Mouse (Mus musculus): ENCODE measurements around the gene Rnf207. TPM values are rescaled to one million over a fixed set of nuclear protein-coding genes. Genes with fewer than 3 reads are reported as not detected.

The Rnf207 gene
- polyA plus RNA-seq, 1 experiment from 2014 or later, result 8.8 TPM

DNA sequence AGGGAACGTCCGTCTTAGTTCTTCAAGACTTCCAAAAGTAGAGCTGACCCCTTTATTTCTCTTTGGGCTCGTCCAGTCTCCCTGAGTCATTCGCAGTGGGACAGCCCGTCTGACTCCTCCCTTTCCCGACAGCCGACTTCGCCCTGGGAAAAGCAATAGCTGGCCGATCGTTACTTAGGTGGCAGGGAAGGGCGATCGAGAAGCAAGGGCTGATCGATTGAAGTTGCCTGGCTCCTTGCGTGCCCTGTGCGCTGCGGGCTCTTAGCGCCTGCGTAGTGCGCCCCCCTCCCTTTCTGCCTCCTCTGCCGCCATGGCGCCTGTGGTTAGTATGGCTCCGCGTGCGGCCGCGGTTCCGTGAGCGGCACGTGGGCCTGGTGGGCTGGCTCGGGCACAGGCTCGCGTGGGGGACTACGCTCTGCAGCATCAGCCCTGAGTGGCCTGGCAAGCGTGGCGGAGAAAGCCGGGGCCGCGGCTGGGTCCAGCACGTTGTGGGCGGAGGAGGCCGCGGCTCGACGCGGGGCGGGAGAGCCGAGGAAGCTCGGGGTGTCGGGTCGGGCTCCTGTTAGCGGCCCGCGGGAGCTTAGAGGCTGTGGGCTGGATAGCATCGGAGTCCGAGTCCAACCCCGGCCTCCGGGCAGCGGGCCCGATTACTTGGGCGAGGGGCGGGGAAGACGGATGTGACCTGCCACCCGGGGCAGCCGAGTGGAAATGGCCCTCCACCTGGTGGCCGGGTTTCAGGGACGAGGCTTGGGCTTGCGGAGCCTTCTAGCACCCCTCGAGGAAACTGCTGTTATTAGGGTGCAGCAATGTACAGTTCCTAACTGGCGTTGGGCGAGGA lies 7.0 kb upstream of the Rnf207 start, which contains the start of gene Rpl22:
Gene Rpl22 (plus strand): TSS at position 169 of the 838 bp plus-strand sequence.
- Histone ChIP-seq H3K4me2 (peak within 1 kb of the TSS; percentile 73), H3K36me3 (peaks cover 23% of the 10 kb centered on the region), H3K9me3 (no peaks in the 10 kb centered on the region), H3K27me3 (no peaks in the 10 kb centered on the region), H3K27ac (replicated peaks) (peak within 1 kb of the TSS; percentile 78), H3K9ac (peak within 1 kb of the TSS; percentile 86), H3K4me1 (replicated peaks) (peaks cover 17% of the 10 kb centered on the region), H3K4me3 (peak within 1 kb of the TSS; percentile 78)
- WGBS, result under 1% methylated on average over 70 of the region's 70 CpGs
- peak; percentile 97 for ATAC-seq (ENCODE audit: low FRiP score, low read depth)

DNA sequence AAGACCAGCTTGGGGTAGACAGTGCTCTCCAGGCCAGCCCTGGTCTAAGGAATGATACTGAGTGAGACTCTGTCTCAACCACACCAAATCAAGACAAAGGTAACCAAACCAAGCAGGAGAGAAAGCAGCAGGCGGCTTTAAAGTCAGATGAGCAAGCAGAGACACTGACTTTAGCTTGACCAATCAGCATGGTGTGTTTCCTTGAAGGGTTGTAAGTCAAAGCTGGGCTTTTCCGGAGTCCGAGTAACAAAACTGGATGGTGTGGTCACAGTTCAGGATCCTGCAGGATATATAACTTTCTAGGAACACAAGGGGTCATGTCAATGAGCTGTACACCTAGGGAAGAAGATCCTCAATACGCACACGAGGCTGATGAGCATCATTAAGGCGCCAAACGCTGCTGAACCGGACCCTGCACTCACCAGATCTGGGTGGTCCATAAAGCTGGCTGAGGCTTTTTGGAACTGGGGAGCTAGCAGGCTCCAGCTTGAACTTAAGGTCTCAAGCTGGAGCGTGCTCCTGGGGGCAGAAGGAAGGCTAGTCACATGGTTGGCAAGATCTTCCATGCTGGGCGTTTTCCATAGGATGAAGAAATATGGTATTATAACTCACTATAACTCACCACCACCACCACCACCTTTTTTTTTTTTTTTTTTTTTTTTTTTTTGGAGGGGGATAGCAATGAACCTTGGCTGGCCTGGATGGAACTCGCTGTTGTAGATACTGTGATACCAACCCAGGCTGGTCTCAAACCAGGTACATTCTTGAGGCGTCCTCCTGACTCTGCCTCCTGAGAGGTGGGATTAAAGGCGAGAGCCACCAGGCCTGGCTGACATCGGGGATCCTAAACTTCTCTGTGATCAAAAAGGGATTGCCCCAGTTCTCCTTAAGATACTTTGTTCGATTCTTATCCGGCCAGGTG lies 6.1 kb upstream of the Rnf207 start:
- H3K4me2 ChIP-seq, result peak overlapping the region; percentile 49
- peaks cover 14% of the 10 kb centered on the region for H3K36me3 ChIP-seq
- H3K4me1 ChIP-seq (replicated peaks), result peaks cover 17% of the 10 kb centered on the region
- H3K4me3 ChIP-seq, result peak overlapping the region; percentile 78
- no peaks in the 10 kb centered on the region for H3K9me3 ChIP-seq
- 57% methylated on average over 16 of the region's 16 CpGs for WGBS
- ATAC-seq (ENCODE audit: low FRiP score, low read depth), result peak; percentile 39; the same call in 1 of the 2 replicates
- no peak overlapping the region for H3K27ac ChIP-seq (replicated peaks)
- no peaks in the 10 kb centered on the region for H3K27me3 ChIP-seq
- no peak overlapping the region for H3K9ac ChIP-seq

DNA sequence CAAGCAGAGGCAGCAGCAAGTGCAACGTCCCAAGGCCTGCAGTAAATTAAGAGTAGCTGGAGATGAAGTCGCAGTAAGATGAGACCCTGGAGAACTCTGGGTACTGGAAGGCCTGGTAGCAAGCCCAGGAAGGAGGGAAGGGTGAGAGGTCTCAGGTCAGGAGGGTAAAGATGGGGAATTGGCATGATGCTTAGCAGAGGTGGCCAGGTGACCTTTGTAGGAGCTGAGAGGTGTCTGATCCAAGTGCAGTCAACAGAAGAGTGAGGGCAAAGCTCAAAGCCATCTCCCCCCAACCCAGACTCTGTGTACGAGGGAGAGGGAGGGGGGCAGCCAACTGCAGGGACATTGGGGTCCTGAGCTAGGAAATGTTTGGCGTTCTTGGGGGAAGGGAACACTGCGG lies 2.7 kb upstream of the Rnf207 start:
- peaks cover 7% of the 10 kb centered on the region for H3K4me1 ChIP-seq (replicated peaks)
- no peak overlapping the region for H3K9ac ChIP-seq
- ATAC-seq (ENCODE audit: low FRiP score, low read depth), result no peak
- WGBS, result 60% methylated on average over 5 of the region's 5 CpGs
- H3K27me3 ChIP-seq, result peaks cover 22% of the 10 kb centered on the region
- H3K36me3 ChIP-seq, result no peaks in the 10 kb centered on the region
- H3K4me2 ChIP-seq, result no peak overlapping the region
- H3K27ac ChIP-seq (replicated peaks), result no peak overlapping the region
- no peaks in the 10 kb centered on the region for H3K9me3 ChIP-seq
- no peak overlapping the region for H3K4me3 ChIP-seq

DNA sequence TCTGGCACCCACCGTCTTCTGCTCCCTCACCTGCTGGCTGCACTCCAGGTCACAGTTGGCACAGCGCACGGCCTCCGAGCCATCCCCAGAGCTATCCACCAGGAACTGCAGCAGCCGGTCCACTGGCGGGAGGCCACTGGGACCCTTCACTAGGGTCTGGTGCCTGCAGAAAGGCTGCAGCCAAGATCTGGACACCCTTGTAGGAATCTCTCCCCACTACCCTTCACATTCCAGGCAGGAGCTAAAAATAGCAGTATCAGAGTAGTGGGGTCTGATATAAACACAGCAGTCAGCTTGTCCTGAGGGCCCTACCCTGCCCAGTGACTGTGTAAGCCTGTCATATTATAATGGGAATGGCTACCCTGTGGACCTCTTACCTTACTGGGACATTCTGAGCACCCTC lies 1.2 kb downstream of the Rnf207 start:
- Histone ChIP-seq H3K4me2 (no peak overlapping the region), H3K36me3 (no peaks in the 10 kb centered on the region), H3K9me3 (no peaks in the 10 kb centered on the region), H3K4me3 (no peak overlapping the region), H3K4me1 (replicated peaks) (peaks cover 29% of the 10 kb centered on the region), H3K9ac (no peak overlapping the region), H3K27ac (replicated peaks) (no peak overlapping the region), H3K27me3 (peaks cover 56% of the 10 kb centered on the region)
- WGBS, result 74% methylated on average over 6 of the region's 6 CpGs
- ATAC-seq (ENCODE audit: low FRiP score, low read depth), result no peak

DNA sequence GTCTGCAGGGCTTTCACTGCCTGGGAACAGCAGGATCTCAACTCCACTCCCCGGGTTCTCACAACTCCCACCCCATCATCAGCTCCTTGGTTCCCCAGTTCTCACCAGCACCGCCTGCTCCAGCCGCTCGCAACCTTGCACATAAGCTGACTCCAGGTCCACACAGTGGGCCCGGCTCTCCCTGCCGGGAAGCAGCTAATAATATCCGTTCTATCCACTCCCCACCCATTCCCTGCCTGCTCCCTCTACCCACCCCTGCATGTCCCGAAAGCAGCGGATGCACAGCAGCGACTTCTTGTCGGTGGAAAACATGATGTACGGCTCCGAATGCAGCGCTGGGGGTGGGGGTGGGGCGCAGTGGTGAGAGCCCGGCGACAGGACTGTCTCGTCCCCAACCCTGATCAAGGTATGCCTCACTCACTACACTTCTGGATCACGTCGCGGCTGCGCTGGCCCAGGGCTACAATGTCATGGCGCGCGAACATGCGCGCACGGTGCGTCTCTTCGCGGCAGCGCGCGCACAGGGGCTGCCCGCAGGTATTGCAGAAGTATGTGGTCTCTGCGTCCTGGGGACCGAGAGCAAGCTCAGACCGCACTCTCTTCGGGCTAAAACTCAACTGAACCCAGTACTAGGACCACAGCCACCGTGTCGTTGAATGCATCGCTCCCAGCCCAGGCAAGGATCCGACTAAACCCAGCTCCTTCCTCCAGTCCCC lies 3.1 kb downstream of the Rnf207 start:
- Histone ChIP-seq H3K9ac (peak overlapping the region; percentile 25; the same call in 1 of the 2 replicates), H3K36me3 (no peaks in the 10 kb centered on the region), H3K4me2 (peak overlapping the region; percentile 66), H3K27ac (replicated peaks) (no peak overlapping the region), H3K9me3 (no peaks in the 10 kb centered on the region), H3K4me3 (peak overlapping the region; percentile 40), H3K4me1 (replicated peaks) (peaks cover 36% of the 10 kb centered on the region), H3K27me3 (peaks cover 76% of the 10 kb centered on the region)
- WGBS, result 1% methylated on average over 43 of the region's 43 CpGs
- no peak for ATAC-seq (ENCODE audit: low FRiP score, low read depth)

DNA sequence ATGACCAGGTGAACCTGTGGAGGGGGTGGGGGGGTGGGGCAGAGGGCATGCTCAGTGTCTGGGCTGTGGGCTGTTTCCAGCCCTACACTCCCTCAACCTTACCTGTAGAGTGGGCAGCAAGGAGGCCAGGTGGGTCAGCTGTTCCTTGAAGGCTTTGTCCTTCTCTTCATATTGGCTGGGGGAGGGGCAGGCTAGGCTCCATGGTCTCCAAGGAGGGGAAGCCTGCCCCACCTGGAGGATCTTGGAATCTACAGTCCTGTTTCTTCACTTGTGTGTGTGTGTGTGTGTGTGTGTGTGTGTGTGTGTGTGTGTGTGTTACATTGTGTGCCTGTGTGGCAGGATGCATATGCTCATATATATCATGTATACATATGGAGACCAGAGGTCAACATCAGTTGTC lies 4.9 kb downstream of the Rnf207 start:
- peak; percentile 24; the same call in 1 of the 2 replicates for ATAC-seq (ENCODE audit: low FRiP score, low read depth)
- H3K36me3 ChIP-seq, result no peaks in the 10 kb centered on the region
- peaks cover 90% of the 10 kb centered on the region for H3K27me3 ChIP-seq
- H3K4me1 ChIP-seq (replicated peaks), result peaks cover 36% of the 10 kb centered on the region
- H3K9me3 ChIP-seq, result no peaks in the 10 kb centered on the region
- H3K27ac ChIP-seq (replicated peaks), result no peak overlapping the region
- H3K9ac ChIP-seq, result no peak overlapping the region
- peak overlapping the region; percentile 41 for H3K4me3 ChIP-seq
- H3K4me2 ChIP-seq, result peak overlapping the region; percentile 74

DNA sequence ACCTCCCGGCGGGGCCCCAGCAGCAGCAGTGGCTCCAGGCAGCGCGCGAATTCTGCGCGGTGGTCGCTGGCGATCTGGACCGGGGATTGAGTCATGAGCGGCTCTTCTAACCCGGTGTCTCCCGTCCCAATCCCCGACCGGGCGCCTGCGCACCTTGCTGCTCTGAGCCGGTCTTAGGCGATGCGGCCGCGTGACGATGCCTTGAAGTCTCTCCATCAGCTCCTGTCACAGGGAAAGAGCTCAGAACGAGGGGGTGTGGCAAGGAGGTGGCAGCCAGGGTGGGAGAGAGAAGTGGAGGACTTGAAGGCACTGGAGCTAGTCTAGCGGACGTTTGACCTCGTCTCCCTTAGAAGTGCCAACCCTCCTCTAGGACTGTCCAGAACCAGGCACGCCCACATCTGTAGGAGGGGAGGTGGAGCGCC lies 5.6 kb downstream of the Rnf207 start:
- no peaks in the 10 kb centered on the region for H3K36me3 ChIP-seq
- H3K4me3 ChIP-seq, result peak overlapping the region; percentile 41
- H3K27ac ChIP-seq (replicated peaks), result 0 out of 2 replicates have a peak overlapping the region, but pooled peaks have one; percentile 5
- H3K27me3 ChIP-seq, result peaks cover 87% of the 10 kb centered on the region
- no peaks in the 10 kb centered on the region for H3K9me3 ChIP-seq
- H3K4me1 ChIP-seq (replicated peaks), result peaks cover 31% of the 10 kb centered on the region
- peak overlapping the region; percentile 74 for H3K4me2 ChIP-seq
- ATAC-seq (ENCODE audit: low FRiP score, low read depth), result peak; percentile 54
- WGBS, result under 1% methylated on average over 29 of the region's 29 CpGs
- H3K9ac ChIP-seq, result peak overlapping the region; percentile 37; the same call in 1 of the 2 replicates

DNA sequence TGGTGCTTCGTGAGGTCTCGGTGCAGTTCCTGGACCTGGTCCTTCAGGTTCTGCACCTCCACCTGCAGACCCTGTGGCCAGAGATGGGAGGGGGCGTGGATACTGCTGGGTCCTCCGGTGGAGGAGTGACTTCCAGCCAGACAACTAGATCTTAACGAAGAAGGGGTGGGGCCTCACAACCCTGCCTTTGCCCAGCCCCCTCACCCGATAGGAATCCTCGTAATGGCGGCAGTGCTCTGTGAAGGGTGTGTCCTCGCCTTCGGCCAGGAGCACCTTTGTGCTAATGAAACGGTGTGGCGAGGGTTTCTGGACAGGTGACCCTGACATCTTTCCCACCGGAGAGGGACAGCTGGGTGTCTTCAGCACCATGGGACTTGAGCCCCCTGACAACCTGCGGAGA lies 6.6 kb downstream of the Rnf207 start:
- Histone ChIP-seq H3K27me3 (peaks cover 77% of the 10 kb centered on the region), H3K27ac (replicated peaks) (no peak overlapping the region), H3K4me3 (peak overlapping the region; percentile 41), H3K36me3 (no peaks in the 10 kb centered on the region), H3K9me3 (no peaks in the 10 kb centered on the region), H3K4me2 (peak overlapping the region; percentile 74), H3K4me1 (replicated peaks) (peaks cover 31% of the 10 kb centered on the region), H3K9ac (no peak overlapping the region)
- ATAC-seq (ENCODE audit: low FRiP score, low read depth), result no peak
- 4% methylated on average over 14 of the region's 14 CpGs for WGBS

DNA sequence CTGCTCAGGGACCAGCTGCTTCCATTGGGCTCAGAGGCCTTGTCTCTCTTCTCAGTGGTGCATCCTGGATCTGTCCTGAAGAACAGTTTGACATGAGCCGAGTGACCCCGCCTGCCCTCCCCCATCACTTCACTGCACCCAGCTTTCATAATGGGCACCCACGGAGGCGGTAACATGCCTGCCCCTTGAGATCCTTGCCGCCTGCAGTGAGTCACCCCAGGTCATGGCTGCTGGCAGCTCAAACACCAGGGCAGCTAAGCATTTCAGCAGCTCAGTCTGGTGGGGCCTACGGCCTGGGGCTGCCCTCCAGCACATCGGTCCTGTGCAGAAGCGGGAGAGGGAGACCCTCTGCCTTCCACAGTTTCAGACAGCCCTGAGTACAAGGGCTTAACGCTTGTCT lies 11.3 kb downstream of the Rnf207 start:
- H3K27me3 ChIP-seq, result peaks cover 35% of the 10 kb centered on the region
- ATAC-seq (ENCODE audit: low FRiP score, low read depth), result no peak
- H3K4me3 ChIP-seq, result no peak overlapping the region
- WGBS, result 79% methylated on average over 9 of the region's 9 CpGs
- no peak overlapping the region for H3K27ac ChIP-seq (replicated peaks)
- H3K9me3 ChIP-seq, result no peaks in the 10 kb centered on the region
- H3K4me1 ChIP-seq (replicated peaks), result peaks cover 27% of the 10 kb centered on the region
- no peak overlapping the region for H3K4me2 ChIP-seq
- no peak overlapping the region for H3K9ac ChIP-seq
- peaks cover 23% of the 10 kb centered on the region; the same call in 1 of the 2 replicates for H3K36me3 ChIP-seq

DNA sequence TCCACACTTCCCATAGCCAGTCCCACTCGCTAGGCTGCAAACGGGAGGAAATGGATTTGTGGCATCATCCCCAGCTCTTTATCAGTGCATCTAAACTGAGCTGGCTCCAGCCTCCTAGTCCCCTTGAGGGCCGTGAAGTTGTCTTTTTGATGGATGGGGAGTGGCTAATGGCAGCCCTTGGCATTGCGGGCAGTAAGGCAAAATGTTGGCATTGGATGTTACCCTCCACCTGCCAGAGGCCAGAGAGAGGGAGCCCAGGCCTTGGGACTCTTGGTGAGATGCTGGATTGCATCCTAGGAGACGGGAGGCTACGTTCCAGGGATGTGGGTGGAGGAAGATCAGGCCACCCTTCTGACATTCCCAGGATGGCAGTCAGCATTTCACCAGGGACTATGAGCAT lies 12.8 kb downstream of the Rnf207 start:
- 53% methylated on average over 6 of the region's 6 CpGs for WGBS

DNA sequence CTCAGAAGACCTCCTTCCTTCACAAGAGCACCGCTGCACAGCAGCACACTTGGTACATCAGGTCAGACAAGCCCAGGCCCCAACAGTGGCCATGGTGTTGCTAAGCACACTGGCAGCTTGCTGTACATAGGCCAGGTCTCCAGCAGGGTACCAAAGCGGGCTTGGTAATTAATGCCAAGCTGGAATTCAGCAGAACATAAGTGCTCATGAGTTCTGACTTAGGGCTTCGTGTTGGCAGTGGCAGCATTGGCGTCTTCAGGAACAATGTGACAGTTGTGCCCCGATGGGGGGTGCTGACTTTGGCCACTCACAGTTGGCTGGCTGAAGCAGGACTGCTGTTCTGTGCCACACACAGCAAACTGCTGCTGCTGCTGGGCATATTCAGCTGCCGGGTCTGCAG lies 14.1 kb downstream of the Rnf207 start:
- Histone ChIP-seq H3K4me1 (replicated peaks) (peaks cover 19% of the 10 kb centered on the region), H3K27me3 (peaks cover 6% of the 10 kb centered on the region), H3K4me2 (no peak overlapping the region), H3K9me3 (no peaks in the 10 kb centered on the region), H3K9ac (no peak overlapping the region), H3K27ac (replicated peaks) (0 out of 2 replicates have a peak overlapping the region, but pooled peaks have one; percentile 23), H3K4me3 (no peak overlapping the region), H3K36me3 (peaks cover 34% of the 10 kb centered on the region)
- ATAC-seq (ENCODE audit: low FRiP score, low read depth), result peak; percentile 53
- 78% methylated on average over 6 of the region's 6 CpGs for WGBS

More for the DNA sequence above, 12.8 kb downstream of the Rnf207 start:
- no peak for ATAC-seq (ENCODE audit: low FRiP score, low read depth)
- no peak overlapping the region for H3K4me2 ChIP-seq
- H3K9me3 ChIP-seq, result no peaks in the 10 kb centered on the region
- no peak overlapping the region for H3K4me3 ChIP-seq
- H3K4me1 ChIP-seq (replicated peaks), result peaks cover 19% of the 10 kb centered on the region
- peaks cover 19% of the 10 kb centered on the region for H3K27me3 ChIP-seq
- H3K36me3 ChIP-seq, result peaks cover 23% of the 10 kb centered on the region; the same call in 1 of the 2 replicates
- H3K9ac ChIP-seq, result no peak overlapping the region
- no peak overlapping the region for H3K27ac ChIP-seq (replicated peaks)

Measured in hindbrain, embryonic 15.5 days (tissue).